Mouse (Mus musculus) lung, postnatal 0 days (tissue): Measurements from ENCODE around the gene Cldn12. TPM values are rescaled to one million over a fixed set of nuclear protein-coding genes. Genes with fewer than 3 reads are reported as not detected.

Experiments
- ATAC-seq: fragments of 200-750 bp; cut with Nextera tagmentation; 2 replicates; pipeline ENCODE4 v1.8.0; 2017; ENCODE audit warnings: moderate library complexity
- DNase-seq: peaks from one replicate; pipeline ENCODE4 v3.0.0-alpha.2; 2016; ENCODE audit warnings: low spot score
- H3K27ac ChIP-seq: fragments of 300-500 bp; sonication (generic); 2 replicates; pipeline ENCODE4 v1.5.1; 2014; ENCODE audit warnings: antibody characterized with exemption, mild to moderate bottlenecking, low read length, mixed read lengths
- H3K27me3 ChIP-seq: fragments of 300-500 bp; sonication (generic); replicated peaks from 2 replicates; pipeline ENCODE4 v1.6.1; 2014; ENCODE audit warnings: low read length, mixed read lengths; ENCODE audit not compliant: insufficient read depth
- H3K36me3 ChIP-seq: fragments of 300-500 bp; sonication (generic); 2 replicates; pipeline ENCODE4 v1.6.1; 2014; ENCODE audit warnings: low read length, mixed read lengths; ENCODE audit not compliant: insufficient read depth
- H3K4me1 ChIP-seq: fragments of 300-500 bp; sonication (generic); 2 replicates; pipeline ENCODE4 v1.6.1; 2014; ENCODE audit warnings: antibody characterized with exemption, low read depth, low read length, mixed read lengths; ENCODE audit not compliant: insufficient read depth
- H3K4me2 ChIP-seq: fragments of 300-500 bp; sonication (generic); replicated peaks from 2 replicates; pipeline ENCODE4 v1.6.1; 2014; ENCODE audit warnings: low read depth, mild to moderate bottlenecking, low read length, moderate library complexity, mixed read lengths
- H3K4me3 ChIP-seq: fragments of 300-500 bp; sonication (generic); 2 replicates; pipeline ENCODE4 v1.5.1; 2014; ENCODE audit warnings: low read depth, low read length
- H3K9ac ChIP-seq: fragments of 300-500 bp; sonication (generic); replicated peaks from 2 replicates; pipeline ENCODE4 v1.6.1; 2014; ENCODE audit warnings: low read depth, mild to moderate bottlenecking
- H3K9me3 ChIP-seq: fragments of 300-500 bp; sonication (generic); 2 replicates; pipeline ENCODE4 v1.6.1; 2016; ENCODE audit warnings: low read length, mixed read lengths
- CTCF ChIP-seq: IDR thresholded peaks from 2 replicates; pipeline ENCODE4 v1.5.1; 2016; ENCODE audit warnings: antibody characterized with exemption, mild to moderate bottlenecking
- EP300 ChIP-seq: IDR thresholded peaks from 2 replicates; pipeline ENCODE4 v1.6.1; 2016; ENCODE audit warnings: antibody characterized with exemption, mild to moderate bottlenecking, control low read depth
- WGBS: fragments of 180-500 bp; shearing (Covaris S2); extraction: QIAGEN DNeasy Blood & Tissue Kit; methylation state at CpG from one replicate; pipeline ENCODE4 v1.1.7; 2014; 5-methylcytosine and 5-hydroxymethylcytosine counted together
- polyA plus RNA-seq: library from polyadenylated mRNA; unstranded; fragments of >200 nt; fragmentation: Nextera tagmentation; extraction: Ambion mirVana; gene quantifications from 2 replicates; pipeline ENCODE4 v1.2.1, GENCODE M21; 2015

Gene Cldn12
- polyA plus RNA-seq, 1 experiment from 2014 or later = 12.8 TPM

GRCm38 (mm10) chr5:5503381-5503780 is 11.4 kb downstream of the Cldn12 start:
- no peaks in the 10 kb centered on the region for H3K36me3 ChIP-seq
- DNase-seq = no peak
- no peak for ATAC-seq
- no peak overlapping the region for H3K9ac ChIP-seq
- H3K27ac ChIP-seq = no peak overlapping the region
- TF ChIP-seq CTCF (no peak), EP300 (no peak)
- H3K4me3 ChIP-seq = no peak overlapping the region
- no peaks in the 10 kb centered on the region for H3K9me3 ChIP-seq
- WGBS = 60% methylated on average over 4 of the region's 4 CpGs
- H3K27me3 ChIP-seq = no peaks in the 10 kb centered on the region
- H3K4me1 ChIP-seq = no peaks in the 10 kb centered on the region
- H3K4me2 ChIP-seq = no peak overlapping the region

GRCm38 (mm10) chr5:5501583-5501982 is 13.2 kb downstream of the Cldn12 start:
- ATAC-seq (no peak), DNase-seq (peak; percentile 33)
- no peak overlapping the region for H3K27ac ChIP-seq
- no peak overlapping the region for H3K4me3 ChIP-seq
- TF ChIP-seq EP300 = no peak
- H3K36me3 ChIP-seq = no peaks in the 10 kb centered on the region
- WGBS = 56% methylated on average over 2 of the region's 2 CpGs
- no peak overlapping the region for H3K9ac ChIP-seq
- no peaks in the 10 kb centered on the region for H3K9me3 ChIP-seq
- H3K4me2 ChIP-seq = no peak overlapping the region
- H3K27me3 ChIP-seq = no peaks in the 10 kb centered on the region
- no peaks in the 10 kb centered on the region for H3K4me1 ChIP-seq

GRCm38 (mm10) chr5:5496393-5496792 is 18.4 kb downstream of the Cldn12 start:
- TF ChIP-seq CTCF (no peak), EP300 (no peak)
- Histone ChIP-seq H3K4me1 (no peaks in the 10 kb centered on the region), H3K36me3 (no peaks in the 10 kb centered on the region), H3K4me3 (no peak overlapping the region), H3K27me3 (no peaks in the 10 kb centered on the region), H3K27ac (no peak overlapping the region), H3K9me3 (no peaks in the 10 kb centered on the region), H3K4me2 (no peak overlapping the region), H3K9ac (no peak overlapping the region)
- WGBS = 59% methylated on average over 3 of the region's 3 CpGs
- ATAC-seq (no peak), DNase-seq (no peak)

DNA sequence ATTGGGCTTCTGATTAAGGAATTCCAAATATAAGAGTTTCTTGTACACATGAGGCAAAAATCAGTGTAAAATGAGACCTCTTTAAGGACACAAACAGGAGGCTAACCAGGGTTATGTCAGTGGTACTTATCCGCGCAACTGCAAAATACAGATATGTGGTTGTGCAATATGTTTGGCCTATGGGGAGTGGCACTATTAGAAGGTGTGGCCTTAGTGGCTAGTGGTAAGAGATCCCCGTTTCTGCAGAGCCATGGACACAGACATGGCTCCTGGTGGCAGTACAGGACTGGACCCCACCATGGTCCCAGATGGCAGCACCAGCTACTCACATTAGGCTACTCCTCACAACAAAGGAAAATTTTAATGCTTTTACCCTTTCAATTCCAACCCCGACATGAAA is 19.7 kb downstream of the Cldn12 start:
- Histone ChIP-seq H3K9ac (no peak overlapping the region), H3K27me3 (no peaks in the 10 kb centered on the region), H3K27ac (no peak overlapping the region), H3K4me3 (no peak overlapping the region), H3K4me1 (no peaks in the 10 kb centered on the region), H3K4me2 (no peak overlapping the region), H3K9me3 (no peaks in the 10 kb centered on the region), H3K36me3 (no peaks in the 10 kb centered on the region)
- peak; percentile 57; the same call in 1 of the 2 replicates for ATAC-seq
- TF ChIP-seq CTCF (no peak), EP300 (no peak)
- DNase-seq = no peak
- WGBS = 67% methylated on average over 4 of the region's 4 CpGs

DNA sequence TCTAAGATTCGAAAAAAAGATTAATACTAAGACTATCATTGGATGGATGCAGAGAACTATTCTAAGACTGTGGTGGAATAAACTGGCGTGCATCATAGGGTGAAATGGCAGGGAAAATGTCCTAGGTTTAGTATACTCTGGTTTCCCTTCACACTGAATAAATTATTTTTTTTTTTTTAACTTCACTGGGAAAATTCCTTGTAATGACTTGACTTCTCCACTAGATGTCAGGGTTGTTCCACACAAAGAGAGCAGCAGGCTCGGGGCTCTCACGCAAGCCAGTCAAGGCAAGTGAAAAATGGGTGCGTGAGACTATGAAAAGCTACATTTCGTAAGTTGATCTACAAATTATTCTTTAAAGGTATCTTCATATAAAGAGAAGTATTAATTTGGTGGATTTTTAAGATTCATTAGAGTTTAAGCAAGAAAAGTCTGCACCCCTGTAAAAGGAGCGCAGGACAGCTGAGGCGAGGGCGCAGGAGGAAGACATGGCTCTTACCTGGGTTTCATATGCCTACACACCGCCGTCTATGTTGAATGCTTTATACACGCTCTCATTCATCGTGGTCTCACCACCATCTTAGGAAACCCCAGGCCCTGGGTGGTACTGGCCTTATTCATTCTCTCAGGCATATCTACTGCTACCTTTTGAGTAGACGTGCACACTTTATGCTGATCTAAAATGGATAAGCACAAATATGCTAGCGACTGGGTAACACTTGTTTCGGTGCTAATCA is 20.3 kb downstream of the Cldn12 start:
- WGBS = 39% methylated on average over 16 of the region's 16 CpGs
- H3K4me2 ChIP-seq = no peak overlapping the region
- ATAC-seq = peak; percentile 32

DNA sequence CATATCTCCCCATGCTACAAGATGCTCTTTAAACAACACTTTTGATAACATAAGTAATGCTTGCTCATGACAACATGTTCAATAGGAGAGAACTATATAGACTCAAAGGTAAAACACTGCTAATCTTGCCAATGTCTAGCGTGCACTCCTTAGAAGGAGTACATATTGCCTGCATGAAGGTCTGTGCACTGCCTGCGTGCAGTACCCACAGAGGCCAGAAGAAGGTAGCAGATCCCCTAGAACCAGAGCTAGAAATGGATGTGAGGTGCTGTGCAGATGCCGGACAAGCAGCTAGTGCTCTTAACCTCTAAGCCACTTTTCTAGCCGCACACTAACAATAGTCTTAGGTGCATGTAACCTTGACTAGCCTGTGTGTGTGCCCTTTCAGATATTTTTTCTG is 22.6 kb downstream of the Cldn12 start:
- no peak for TF ChIP-seq EP300
- TF ChIP-seq CTCF = peak; percentile 37
- no peak for DNase-seq
- ATAC-seq = no peak
- Histone ChIP-seq H3K36me3 (no peaks in the 10 kb centered on the region), H3K9ac (no peak overlapping the region), H3K4me2 (no peak overlapping the region), H3K4me1 (no peaks in the 10 kb centered on the region), H3K27me3 (no peaks in the 10 kb centered on the region), H3K27ac (no peak overlapping the region), H3K4me3 (no peak overlapping the region), H3K9me3 (no peaks in the 10 kb centered on the region)
- 86% methylated on average over 4 of the region's 4 CpGs for WGBS

More for the DNA sequence above, 20.3 kb downstream of the Cldn12 start:
- no peaks in the 10 kb centered on the region for H3K36me3 ChIP-seq
- no peaks in the 10 kb centered on the region for H3K27me3 ChIP-seq
- H3K9ac ChIP-seq = no peak overlapping the region
- TF ChIP-seq EP300 (0 out of 2 replicates have a peak, but pooled peaks have one; percentile 12), CTCF (peak; percentile 84)
- DNase-seq = peak; percentile 77
- no peak overlapping the region for H3K27ac ChIP-seq
- no peak overlapping the region for H3K4me3 ChIP-seq
- no peaks in the 10 kb centered on the region for H3K4me1 ChIP-seq
- no peaks in the 10 kb centered on the region for H3K9me3 ChIP-seq
